Mouse (Mus musculus) layer of hippocampus, adult 18-20 months (tissue): ENCODE data around the gene Abca7. TPM values are rescaled to one million over a fixed set of nuclear protein-coding genes. Genes with fewer than 3 reads are reported as not detected.
"Not testable (repeated sequence)": the region's sequence is repeated elsewhere in the genome, so short reads cannot be mapped to it uniquely, and the experiment has no call there.

Experiments used
- DNase-seq, 2 experiments: peaks; one replicate each; pipeline ENCODE4 v3.0.0; 2022; ENCODE audit warnings: low spot score in 2 of 2
- total RNA-seq, 2 experiments: library from RNA; stranded (reverse); gene quantifications; 2 replicates each; pipeline ENCODE4 v1.2.3; 2021

Gene Abca7
- total RNA-seq, 2 experiments from 2014 or later, result 10.2 to 12.0 TPM

GRCm38 (mm10) chr10:80044087-80044486 lies 47.8 kb downstream of the Abca7 start:
- no peak for DNase-seq

DNA sequence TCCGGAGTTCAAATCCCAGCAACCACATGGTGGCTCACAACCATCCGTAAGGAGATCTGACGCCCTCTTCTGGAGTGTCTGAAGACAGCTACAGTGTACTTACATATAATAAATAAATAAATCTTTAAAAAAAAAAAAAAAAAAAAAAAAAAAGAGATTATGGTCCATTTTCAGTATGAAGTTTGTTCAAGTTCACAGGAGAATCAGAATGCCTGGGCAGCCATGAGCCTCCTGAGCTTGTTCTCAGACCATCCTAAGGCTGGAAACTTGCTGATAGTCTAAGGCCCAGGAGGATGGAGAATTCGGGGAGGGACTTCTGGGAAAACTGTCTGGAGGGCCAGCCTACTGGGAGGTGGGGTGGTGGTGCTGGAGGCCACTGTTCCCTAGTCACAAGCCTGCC lies 49.1 kb downstream of the Abca7 start:
- not testable (repeated sequence) for DNase-seq

- DNase-seq, result no peak
These were observed 49.5 kb downstream of the Abca7 start for GRCm38 (mm10) chr10:80045766-80046165.

GRCm38 (mm10) chr10:80047041-80047565 lies 50.8 kb downstream of the Abca7 start, which contains the start of gene Gpx4:
Gpx4 (plus strand) TSS chr10:80047166.
- no peak for DNase-seq

GRCm38 (mm10) chr10:80048396-80048795 lies 52.1 kb downstream of the Abca7 start:
- no peak for DNase-seq

- DNase-seq, result no peak
These were observed 52.5 kb downstream of the Abca7 start for GRCm38 (mm10) chr10:80048834-80049233.

GRCm38 (mm10) chr10:80050244-80050643 lies 54.0 kb downstream of the Abca7 start:
- DNase-seq, result no peak

DNA sequence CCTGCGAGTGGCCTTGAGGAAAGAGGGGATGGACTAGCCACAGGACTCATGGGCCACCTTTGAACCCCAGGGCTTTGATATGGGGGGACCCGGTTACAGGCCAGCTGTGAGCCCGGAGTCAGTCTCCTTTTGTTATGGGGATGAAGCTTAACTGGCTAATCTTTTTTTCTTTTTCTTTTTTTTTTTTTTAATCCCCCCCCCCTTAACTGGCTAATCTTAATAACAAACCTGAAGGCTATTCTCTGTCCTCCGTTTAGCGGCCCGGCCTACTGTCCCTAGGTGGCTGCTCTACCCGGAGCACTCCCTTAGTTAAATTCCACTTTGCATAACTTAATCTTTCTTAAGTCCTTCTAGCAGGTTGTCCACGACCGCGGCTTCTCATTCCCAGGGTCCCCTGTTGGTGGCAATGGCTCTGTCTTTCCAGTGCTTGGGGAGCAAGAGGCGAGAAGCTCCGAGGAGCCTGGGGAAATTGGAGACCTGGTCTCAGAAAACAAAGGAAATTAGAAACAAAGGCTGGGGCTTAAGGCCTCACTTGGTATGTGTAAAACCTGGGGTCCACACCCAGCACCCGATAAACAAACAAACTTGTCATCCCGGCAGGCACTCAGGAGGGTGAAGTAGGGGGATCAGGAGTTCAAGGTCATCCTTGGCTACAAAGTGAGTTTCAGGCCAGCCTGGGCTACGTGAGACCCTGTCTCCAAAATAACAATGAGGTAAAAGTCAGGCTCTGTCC lies 54.8 kb downstream of the Abca7 start:
- DNase-seq, result no peak

GRCm38 (mm10) chr10:80051618-80052373 lies 55.5 kb downstream of the Abca7 start:
- DNase-seq, result no peak

GRCm38 (mm10) chr10:80052374-80052764 lies 56.1 kb downstream of the Abca7 start:
- DNase-seq, result no peak

- peak; percentile 100 for DNase-seq
These were observed 57.0 kb downstream of the Abca7 start for GRCm38 (mm10) chr10:80053259-80053780.

DNA sequence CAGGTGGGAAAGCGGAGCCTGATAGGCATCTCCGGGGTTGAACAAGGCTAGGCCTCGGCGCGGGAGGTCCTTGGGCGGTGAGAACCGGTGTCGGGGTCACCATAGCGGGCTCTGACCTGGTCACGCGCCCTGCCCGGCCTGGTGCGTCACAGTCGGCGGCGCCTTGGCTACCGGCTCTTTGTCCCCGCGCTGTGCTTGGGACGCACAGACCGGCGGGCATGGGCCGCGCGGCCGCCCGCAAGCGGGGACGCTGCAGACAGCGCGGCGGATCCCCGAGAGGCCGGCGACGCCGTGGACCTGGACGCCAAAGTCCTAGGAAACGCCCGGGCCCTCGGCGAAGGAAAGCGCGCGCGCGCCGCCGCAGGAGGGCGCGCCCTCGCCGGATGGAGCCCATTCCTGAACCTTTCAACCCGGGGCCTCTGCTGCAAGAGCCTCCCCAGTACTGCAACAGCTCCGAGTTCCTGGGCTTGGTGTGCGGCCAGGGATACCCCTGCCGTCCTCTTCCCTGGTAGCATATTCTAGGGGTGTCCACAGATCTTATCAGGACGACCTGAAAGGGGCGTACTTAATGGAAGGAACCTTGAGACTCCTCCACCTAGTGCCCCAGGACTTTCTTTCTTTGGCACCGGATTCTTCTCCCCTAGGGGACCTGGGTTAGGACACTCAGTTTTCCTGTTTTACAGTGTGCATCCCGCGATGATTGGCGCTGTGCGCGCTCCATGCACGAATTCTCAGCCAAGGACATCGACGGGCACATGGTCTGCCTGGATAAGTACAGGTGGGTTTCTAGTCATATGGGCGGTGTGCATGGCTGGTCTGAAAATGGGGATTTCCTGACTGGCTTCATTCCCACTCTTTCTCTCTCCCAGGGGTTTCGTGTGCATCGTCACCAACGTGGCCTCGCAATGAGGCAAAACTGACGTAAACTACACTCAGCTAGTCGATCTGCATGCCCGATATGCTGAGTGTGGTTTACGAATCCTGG lies 57.8 kb downstream of the Abca7 start:
- DNase-seq, result peak in 1 of 2 experiments; percentile 62

GRCm38 (mm10) chr10:80054911-80055310 lies 58.6 kb downstream of the Abca7 start:
- DNase-seq, result not testable (repeated sequence)

GRCm38 (mm10) chr10:80055364-80055763 lies 59.1 kb downstream of the Abca7 start:
- no peak for DNase-seq

- DNase-seq, result no peak
These were observed 59.6 kb downstream of the Abca7 start for GRCm38 (mm10) chr10:80055891-80056290.

GRCm38 (mm10) chr10:80056506-80056905 lies 60.2 kb downstream of the Abca7 start:
- DNase-seq, result no peak

GRCm38 (mm10) chr10:80056976-80057682 lies 60.8 kb downstream of the Abca7 start:
- DNase-seq, result no peak

DNA sequence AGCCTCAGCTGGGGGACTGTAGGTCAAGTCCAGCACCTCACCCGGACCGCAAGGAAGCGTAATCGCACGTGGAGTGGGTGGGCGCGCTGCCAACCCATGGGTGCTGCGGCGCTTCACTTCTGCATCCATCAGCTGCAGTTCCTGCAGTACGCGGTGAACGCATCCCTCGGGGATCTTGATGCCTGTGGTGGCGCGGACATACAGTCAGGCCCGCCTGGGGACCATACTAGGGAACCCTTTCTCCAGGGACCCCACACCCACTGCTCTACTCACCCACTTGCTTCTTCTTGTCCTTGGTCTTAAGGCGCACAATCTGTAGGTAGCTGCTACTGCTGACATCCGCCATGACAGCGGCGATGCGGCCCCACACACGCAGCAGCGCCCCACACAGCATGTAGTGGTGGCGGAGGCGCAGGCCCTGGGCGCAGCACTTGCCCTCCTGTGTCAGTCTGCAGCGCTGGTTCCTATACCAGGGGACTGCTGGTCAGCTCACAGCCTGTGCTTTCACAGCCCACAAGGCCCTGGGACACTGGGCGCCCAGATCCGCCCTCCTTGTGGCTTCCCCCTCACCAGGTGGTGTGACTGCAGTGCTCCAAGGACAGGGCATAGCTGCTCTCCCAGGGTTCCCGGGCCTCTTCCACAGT lies 61.5 kb downstream of the Abca7 start:
- no peak for DNase-seq

DNA sequence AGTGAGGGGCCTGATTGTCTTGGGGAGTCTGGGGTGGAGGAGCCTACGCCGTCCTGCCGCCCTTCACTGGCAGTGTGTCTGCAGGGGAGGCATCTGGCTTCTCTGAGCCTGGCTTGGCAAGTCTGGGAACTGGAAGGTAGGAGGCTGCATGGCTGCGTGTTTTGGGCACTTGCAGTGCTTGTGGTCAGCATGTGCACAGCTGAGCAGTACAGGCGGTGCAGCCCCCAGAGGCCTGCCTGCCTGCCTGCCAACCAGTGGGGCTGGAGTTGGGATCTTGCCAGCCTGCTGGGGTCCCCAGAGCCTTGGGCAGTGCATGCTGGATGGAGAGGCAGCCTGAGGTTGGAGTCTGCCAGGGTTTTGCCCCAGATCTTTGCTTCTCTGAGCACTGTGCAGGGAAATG lies 66.8 kb downstream of the Abca7 start:
- no peak for DNase-seq
